Mouse (Mus musculus): ENCODE measurements around the gene Eif2d. TPM values are rescaled to one million over a fixed set of nuclear protein-coding genes. Genes with fewer than 3 reads are reported as not detected.

Eif2d gene
- polyA plus RNA-seq (2016; fragmentation: Nextera tagmentation; extraction: Ambion mirVana): 60.5 and 62.6 TPM in 2 replicates

- Histone ChIP-seq H3K4me1 (peaks cover 16% of the 10 kb centered on the region), H3K27me3 (ENCODE audit: low read depth, poor library complexity, severe bottlenecking) (peaks cover 6% of the 10 kb centered on the region; the same call in 1 of the 2 replicates), H3K4me3 (peak within 1 kb of the TSS; percentile 72), H3K36me3 (peaks cover 8% of the 10 kb centered on the region), H3K9me3 (replicated peaks) (no peaks in the 10 kb centered on the region), H3K27ac (replicated peaks) (peak within 1 kb of the TSS; percentile 86)
- WGBS: under 1% methylated on average over 27 of the region's 27 CpGs
- peak; percentile 90 for DNase-seq (ENCODE audit: low spot score)
These were observed at the start of gene Eif2d for GRCm38 (mm10) chr1:131153018-131153629. TSS of gene Eif2d (plus strand) at chr1:131153181.

- Histone ChIP-seq H3K9me3 (replicated peaks) (no peaks in the 10 kb centered on the region), H3K36me3 (no peaks in the 10 kb centered on the region), H3K27ac (replicated peaks) (no peak overlapping the region), H3K27me3 (ENCODE audit: low read depth, poor library complexity, severe bottlenecking) (peaks cover 18% of the 10 kb centered on the region), H3K4me3 (no peak overlapping the region), H3K4me1 (peaks cover 10% of the 10 kb centered on the region)
- 85% methylated on average over 10 of the region's 10 CpGs for WGBS
- no peak for DNase-seq (ENCODE audit: low spot score)
These were observed 49.1 kb upstream of the Eif2d start for GRCm38 (mm10) chr1:131103776-131104424.

GRCm38 (mm10) chr1:131107575-131108308 is 45.2 kb upstream of the Eif2d start:
- Histone ChIP-seq H3K27ac (replicated peaks) (peak overlapping the region; percentile 42; the same call in 1 of the 2 replicates), H3K27me3 (ENCODE audit: low read depth, poor library complexity, severe bottlenecking) (no peaks in the 10 kb centered on the region), H3K4me1 (peaks cover 8% of the 10 kb centered on the region), H3K9me3 (replicated peaks) (no peaks in the 10 kb centered on the region), H3K4me3 (no peak overlapping the region), H3K36me3 (no peaks in the 10 kb centered on the region)
- 65% methylated on average over 10 of the region's 10 CpGs for WGBS
- no peak for DNase-seq (ENCODE audit: low spot score)

GRCm38 (mm10) chr1:131110525-131111106 is 42.4 kb upstream of the Eif2d start:
- DNase-seq (ENCODE audit: low spot score): no peak
- H3K4me1 ChIP-seq: peaks cover 16% of the 10 kb centered on the region
- no peak overlapping the region for H3K27ac ChIP-seq (replicated peaks)
- no peaks in the 10 kb centered on the region for H3K36me3 ChIP-seq
- no peaks in the 10 kb centered on the region for H3K9me3 ChIP-seq (replicated peaks)
- 86% methylated on average over 12 of the region's 12 CpGs for WGBS
- no peaks in the 10 kb centered on the region for H3K27me3 ChIP-seq (ENCODE audit: low read depth, poor library complexity, severe bottlenecking)
- no peak overlapping the region for H3K4me3 ChIP-seq

- DNase-seq (ENCODE audit: low spot score): no peak
- H3K36me3 ChIP-seq: no peaks in the 10 kb centered on the region
- WGBS: 41% methylated on average over 6 of the region's 6 CpGs
These were observed 40.4 kb upstream of the Eif2d start for GRCm38 (mm10) chr1:131112576-131112975.

GRCm38 (mm10) chr1:131115932-131116331 is 37.0 kb upstream of the Eif2d start:
- Histone ChIP-seq H3K27me3 (ENCODE audit: low read depth, poor library complexity, severe bottlenecking) (no peaks in the 10 kb centered on the region), H3K9me3 (replicated peaks) (no peaks in the 10 kb centered on the region), H3K4me1 (peaks cover 26% of the 10 kb centered on the region), H3K27ac (replicated peaks) (no peak overlapping the region), H3K4me3 (no peak overlapping the region), H3K36me3 (no peaks in the 10 kb centered on the region)
- 22% methylated on average over 6 of the region's 6 CpGs for WGBS
- peak; percentile 71 for DNase-seq (ENCODE audit: low spot score)

More at GRCm38 (mm10) chr1:131112576-131112975, 40.4 kb upstream of the Eif2d start:
- H3K27ac ChIP-seq (replicated peaks): no peak overlapping the region
- H3K27me3 ChIP-seq (ENCODE audit: low read depth, poor library complexity, severe bottlenecking): no peaks in the 10 kb centered on the region
- peaks cover 25% of the 10 kb centered on the region for H3K4me1 ChIP-seq
- no peak overlapping the region for H3K4me3 ChIP-seq
- H3K9me3 ChIP-seq (replicated peaks): no peaks in the 10 kb centered on the region

- no peak overlapping the region for H3K4me3 ChIP-seq
- peak overlapping the region; percentile 73 for H3K27ac ChIP-seq (replicated peaks)
- peaks cover 26% of the 10 kb centered on the region for H3K4me1 ChIP-seq
- H3K27me3 ChIP-seq (ENCODE audit: low read depth, poor library complexity, severe bottlenecking): no peaks in the 10 kb centered on the region
- H3K36me3 ChIP-seq: no peaks in the 10 kb centered on the region
- no peaks in the 10 kb centered on the region for H3K9me3 ChIP-seq (replicated peaks)
- WGBS: 76% methylated on average over 13 of the region's 13 CpGs
- peak; percentile 20 for DNase-seq (ENCODE audit: low spot score)
These were observed 36.5 kb upstream of the Eif2d start for GRCm38 (mm10) chr1:131116430-131117011.

GRCm38 (mm10) chr1:131118530-131118929 is 34.5 kb upstream of the Eif2d start:
- Histone ChIP-seq H3K36me3 (no peaks in the 10 kb centered on the region), H3K27me3 (ENCODE audit: low read depth, poor library complexity, severe bottlenecking) (no peaks in the 10 kb centered on the region), H3K27ac (replicated peaks) (no peak overlapping the region), H3K9me3 (replicated peaks) (no peaks in the 10 kb centered on the region), H3K4me3 (no peak overlapping the region), H3K4me1 (peaks cover 26% of the 10 kb centered on the region)
- WGBS: 84% methylated on average over 10 of the region's 10 CpGs
- DNase-seq (ENCODE audit: low spot score): no peak

- WGBS: 75% methylated on average over 2 of the region's 2 CpGs
These were observed 34.0 kb upstream of the Eif2d start for GRCm38 (mm10) chr1:131119026-131119425.

GRCm38 (mm10) chr1:131121987-131122386 is 31.0 kb upstream of the Eif2d start:
- 33% methylated on average over 3 of the region's 3 CpGs for WGBS

More at GRCm38 (mm10) chr1:131119026-131119425, 34.0 kb upstream of the Eif2d start:
- no peak overlapping the region for H3K4me3 ChIP-seq
- DNase-seq (ENCODE audit: low spot score): no peak
- no peaks in the 10 kb centered on the region for H3K27me3 ChIP-seq (ENCODE audit: low read depth, poor library complexity, severe bottlenecking)
- H3K27ac ChIP-seq (replicated peaks): no peak overlapping the region
- H3K4me1 ChIP-seq: peaks cover 25% of the 10 kb centered on the region
- H3K36me3 ChIP-seq: no peaks in the 10 kb centered on the region
- H3K9me3 ChIP-seq (replicated peaks): no peaks in the 10 kb centered on the region

GRCm38 (mm10) chr1:131123522-131124265 is 29.3 kb upstream of the Eif2d start:
- H3K36me3 ChIP-seq: peaks cover 32% of the 10 kb centered on the region
- WGBS: 74% methylated on average over 10 of the region's 10 CpGs
- DNase-seq (ENCODE audit: low spot score): no peak
- no peak overlapping the region for H3K27ac ChIP-seq (replicated peaks)
- no peaks in the 10 kb centered on the region for H3K9me3 ChIP-seq (replicated peaks)
- no peak overlapping the region for H3K4me3 ChIP-seq
- no peaks in the 10 kb centered on the region for H3K27me3 ChIP-seq (ENCODE audit: low read depth, poor library complexity, severe bottlenecking)
- H3K4me1 ChIP-seq: peaks cover 8% of the 10 kb centered on the region

More at GRCm38 (mm10) chr1:131121987-131122386, 31.0 kb upstream of the Eif2d start:
- H3K4me1 ChIP-seq: peaks cover 10% of the 10 kb centered on the region
- no peak for DNase-seq (ENCODE audit: low spot score)
- H3K27ac ChIP-seq (replicated peaks): no peak overlapping the region
- peaks cover 15% of the 10 kb centered on the region for H3K36me3 ChIP-seq
- H3K27me3 ChIP-seq (ENCODE audit: low read depth, poor library complexity, severe bottlenecking): no peaks in the 10 kb centered on the region
- no peak overlapping the region for H3K4me3 ChIP-seq
- no peaks in the 10 kb centered on the region for H3K9me3 ChIP-seq (replicated peaks)
